Mouse (Mus musculus) cerebellum, adult 2 months (tissue): Measurements from ENCODE around the gene Usb1.

Experiments
- CTCF ChIP-seq: fragments of 200-500 bp; IDR thresholded peaks from 2 replicates; pipeline ENCODE4 v1.5.1; 2011; ENCODE audit warnings: low read depth, mild to moderate bottlenecking, control low read depth, low read length, moderate library complexity, borderline replicate concordance; ENCODE audit not compliant: insufficient read depth
- POLR2A ChIP-seq: fragments of 200-500 bp; IDR thresholded peaks from 2 replicates; pipeline ENCODE4 v1.6.1; 2011; ENCODE audit warnings: low read length, control low read depth, borderline replicate concordance; ENCODE audit not compliant: insufficient read depth

DNA sequence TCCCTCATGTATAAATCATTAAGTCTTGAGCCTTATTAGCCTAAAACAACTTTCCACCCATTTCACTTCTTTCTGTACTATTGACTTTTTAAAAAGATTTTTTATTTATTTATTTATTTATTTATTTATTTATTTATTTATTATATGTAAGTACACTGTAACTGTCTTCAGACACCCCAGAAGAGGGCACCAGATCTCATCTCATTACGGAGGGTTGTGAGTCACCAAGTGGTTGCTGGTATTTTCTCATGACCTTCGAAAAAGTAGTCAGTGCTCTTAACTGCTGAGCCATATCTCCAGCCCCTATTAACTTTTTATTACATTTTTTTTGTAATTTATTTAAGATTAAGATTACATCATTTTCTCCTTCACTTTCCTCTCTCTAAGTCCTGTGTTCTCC is 17.4 kb upstream of the Usb1 start:
- TF ChIP-seq CTCF = no peak
- no peak for TF ChIP-seq POLR2A
